Mouse (Mus musculus) kidney, adult 2 months (tissue): ENCODE results near the gene Lima1.

Source experiments
- CTCF ChIP-seq: fragments of 200-500 bp; conservative IDR thresholded peaks from 2 replicates; pipeline ENCODE4 v1.5.1; 2011; ENCODE audit warnings: low read depth, mild to moderate bottlenecking, control low read depth, low read length, moderate library complexity, mixed read lengths; ENCODE audit not compliant: insufficient read depth, insufficient read length
- POLR2A ChIP-seq: fragments of 200-500 bp; IDR thresholded peaks from one replicate; pipeline ENCODE4 v1.6.1; 2011; ENCODE audit warnings: low read depth, low read length, control low read depth

GRCm38 (mm10) chr15:99791003-99791402 is 84.3 kb downstream of the Lima1 start:
- no peak for TF ChIP-seq CTCF
- no peak for TF ChIP-seq POLR2A
